Mouse (Mus musculus) limb, embryonic 10.5 days (tissue): ENCODE data around the gene Il4. TPM values are rescaled to one million over a fixed set of nuclear protein-coding genes. Genes with fewer than 3 reads are reported as not detected.

Experiments used
- DNase-seq: peaks from one replicate; pipeline ENCODE4 v3.0.0-alpha.2; 2017; ENCODE audit warnings: low spot score
- H3K27ac ChIP-seq: fragments of 300-500 bp; sonication (generic); 2 replicates; pipeline ENCODE4 v1.5.1; 2016; ENCODE audit warnings: mild to moderate bottlenecking
- H3K27me3 ChIP-seq: fragments of 300-500 bp; sonication (generic); 2 replicates; pipeline ENCODE4 v1.6.1; 2016; ENCODE audit warnings: low read depth, mild to moderate bottlenecking; ENCODE audit not compliant: poor library complexity, severe bottlenecking
- H3K36me3 ChIP-seq: fragments of 300-500 bp; sonication (generic); 2 replicates; pipeline ENCODE4 v1.6.1; 2016; ENCODE audit warnings: mild to moderate bottlenecking, moderate library complexity
- H3K4me1 ChIP-seq: fragments of 300-500 bp; sonication (generic); 2 replicates; pipeline ENCODE4 v1.6.1; 2016
- H3K4me3 ChIP-seq: fragments of 300-500 bp; sonication (generic); 2 replicates; pipeline ENCODE4 v1.5.1; 2016; ENCODE audit warnings: mild to moderate bottlenecking, moderate library complexity
- H3K9me3 ChIP-seq: fragments of 300-500 bp; sonication (generic); replicated peaks from 2 replicates; pipeline ENCODE4 v1.6.1; 2016; ENCODE audit warnings: mild to moderate bottlenecking
- WGBS: fragments of 180-500 bp; shearing (Covaris S2); methylation state at CpG from one replicate; pipeline ENCODE4 v1.1.7; 2016; 5-methylcytosine and 5-hydroxymethylcytosine counted together
- polyA plus RNA-seq: library from polyadenylated mRNA; unstranded; fragments of >200 nt; fragmentation: Nextera tagmentation; extraction: Ambion mirVana; gene quantifications from 2 replicates; pipeline ENCODE4 v1.2.1, GENCODE M21; 2016

Gene Il4
- polyA plus RNA-seq, 1 experiment from 2014 or later: 0.58 TPM

- Histone ChIP-seq H3K4me3 (no peak overlapping the region), H3K4me1 (no peaks in the 10 kb centered on the region), H3K36me3 (no peaks in the 10 kb centered on the region), H3K27me3 (no peaks in the 10 kb centered on the region), H3K9me3 (no peaks in the 10 kb centered on the region), H3K27ac (no peak overlapping the region)
- DNase-seq: no peak
- WGBS: 91% methylated on average over 4 of the region's 4 CpGs
Measured at GRCm38 (mm10) chr11:53620094-53620493, 1.6 kb upstream of the Il4 start.

DNA sequence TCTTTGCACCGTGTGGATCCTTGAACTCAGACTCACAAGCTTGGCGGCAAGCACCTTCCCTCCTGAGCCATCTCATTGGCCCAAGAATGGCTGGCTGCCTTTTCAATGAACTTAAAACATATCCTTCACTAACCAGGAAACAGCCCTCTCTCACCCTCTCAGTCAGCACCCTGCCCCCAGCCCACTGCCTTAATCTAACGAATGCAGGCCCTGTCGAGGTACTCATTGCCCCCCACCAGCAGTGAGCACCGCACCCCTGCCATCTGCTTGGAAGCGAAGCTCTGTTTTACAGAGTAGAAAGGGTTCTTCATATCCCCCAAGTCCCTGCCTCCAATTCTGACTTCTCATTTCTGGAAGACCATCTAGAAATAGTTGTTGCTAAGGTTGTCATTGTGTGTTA is 959 bp upstream of the Il4 start:
- Histone ChIP-seq H3K27me3 (no peaks in the 10 kb centered on the region), H3K36me3 (no peaks in the 10 kb centered on the region), H3K4me1 (no peaks in the 10 kb centered on the region), H3K9me3 (no peaks in the 10 kb centered on the region), H3K27ac (no peak overlapping the region), H3K4me3 (no peak overlapping the region)
- WGBS: 66% methylated on average over 6 of the region's 6 CpGs
- no peak for DNase-seq

DNA sequence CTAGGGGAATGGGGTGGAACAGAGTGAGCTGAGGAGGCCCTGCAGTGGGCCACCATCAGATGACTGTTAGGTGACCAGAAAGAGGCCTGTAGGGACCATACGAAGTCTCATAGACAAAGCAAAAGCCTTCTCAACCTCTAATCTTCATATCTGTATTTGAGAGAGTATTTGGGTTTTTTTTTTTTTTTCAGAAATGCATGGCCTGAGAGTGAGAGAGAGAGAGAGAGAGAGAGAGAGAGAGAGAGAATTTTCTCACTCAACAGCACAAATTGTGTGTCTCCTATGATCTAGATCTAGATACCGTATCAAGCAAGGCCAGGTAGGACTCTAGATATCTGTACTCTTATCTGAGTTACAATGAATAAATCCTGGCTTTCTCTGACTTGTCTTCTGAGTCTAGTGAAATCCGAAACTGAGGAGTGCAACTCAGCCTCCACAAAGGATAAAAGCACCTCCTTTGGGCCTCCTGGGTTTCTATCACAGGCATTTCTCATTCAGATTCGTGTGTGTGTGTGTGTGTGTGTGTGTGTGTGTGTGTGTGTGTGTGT is 833 bp downstream of the Il4 start:
- Histone ChIP-seq H3K36me3 (no peaks in the 10 kb centered on the region), H3K27me3 (no peaks in the 10 kb centered on the region), H3K27ac (no peak overlapping the region), H3K4me1 (no peaks in the 10 kb centered on the region), H3K4me3 (no peak overlapping the region), H3K9me3 (no peaks in the 10 kb centered on the region)
- WGBS: 68% methylated on average over 4 of the region's 4 CpGs
- DNase-seq: no peak

DNA sequence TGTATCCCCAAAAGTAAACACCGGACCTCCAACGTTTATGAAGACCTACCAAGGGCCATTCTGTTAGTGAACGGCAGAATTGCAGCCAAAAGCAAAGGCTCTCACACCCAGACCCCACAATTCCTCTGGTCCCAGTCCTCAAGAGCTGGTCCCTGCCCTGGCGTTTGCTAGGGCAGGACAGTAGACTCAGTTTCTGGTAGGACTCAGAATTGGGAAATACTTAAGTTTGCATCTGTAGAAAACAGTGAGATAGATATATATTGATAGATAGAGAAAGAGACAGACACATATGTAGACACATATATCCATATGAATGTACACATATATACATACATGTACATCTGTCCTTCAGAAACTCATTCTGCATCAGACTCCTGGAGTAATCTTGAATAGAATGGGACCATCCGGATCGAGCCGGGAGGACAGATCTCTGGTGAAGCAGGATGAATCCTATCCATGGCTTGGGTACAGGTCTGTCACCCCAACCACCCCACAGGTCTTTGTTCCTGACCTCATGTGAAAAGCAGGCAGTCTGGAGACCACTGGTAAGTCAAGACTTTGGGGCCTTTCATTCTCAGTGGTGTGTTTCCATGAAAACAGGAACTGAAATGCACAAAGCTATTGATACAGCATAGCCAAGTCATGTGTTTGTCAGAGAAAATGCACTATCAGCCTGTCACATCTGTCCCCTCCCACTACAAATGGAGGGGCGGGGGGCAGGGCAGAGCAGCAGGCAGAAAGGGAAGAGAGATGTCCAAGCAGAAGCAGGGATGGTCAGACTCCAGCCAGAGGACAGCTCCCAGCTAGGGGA is 1.5 kb downstream of the Il4 start:
- Histone ChIP-seq H3K36me3 (no peaks in the 10 kb centered on the region), H3K9me3 (no peaks in the 10 kb centered on the region), H3K27me3 (no peaks in the 10 kb centered on the region), H3K4me3 (no peak overlapping the region), H3K27ac (no peak overlapping the region), H3K4me1 (no peaks in the 10 kb centered on the region)
- WGBS: 82% methylated on average over 8 of the region's 8 CpGs
- no peak for DNase-seq

DNA sequence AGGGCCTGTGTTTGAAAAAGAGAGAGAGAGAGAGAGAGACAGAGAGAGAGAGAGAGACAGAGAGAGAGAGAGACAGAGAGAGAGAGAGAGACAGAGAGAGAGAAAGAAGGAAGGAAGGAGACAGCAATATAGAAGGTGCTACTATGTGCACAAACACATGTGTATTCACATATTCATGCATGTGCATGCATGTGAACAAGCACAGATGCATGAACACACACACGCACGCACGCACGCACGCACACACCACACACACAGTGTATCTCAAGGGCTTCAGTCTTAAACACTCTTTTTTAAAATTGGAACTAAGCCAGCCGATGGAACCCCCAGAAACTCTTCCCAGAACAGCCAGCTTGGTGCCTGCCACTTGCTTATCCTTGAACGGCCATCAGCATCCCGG is 2.9 kb downstream of the Il4 start:
- no peaks in the 10 kb centered on the region for H3K27me3 ChIP-seq
- H3K4me3 ChIP-seq: no peak overlapping the region
- no peak for DNase-seq
- H3K36me3 ChIP-seq: no peaks in the 10 kb centered on the region
- H3K4me1 ChIP-seq: no peaks in the 10 kb centered on the region
- H3K9me3 ChIP-seq: no peaks in the 10 kb centered on the region
- 96% methylated on average over 8 of the region's 8 CpGs for WGBS
- H3K27ac ChIP-seq: no peak overlapping the region

DNA sequence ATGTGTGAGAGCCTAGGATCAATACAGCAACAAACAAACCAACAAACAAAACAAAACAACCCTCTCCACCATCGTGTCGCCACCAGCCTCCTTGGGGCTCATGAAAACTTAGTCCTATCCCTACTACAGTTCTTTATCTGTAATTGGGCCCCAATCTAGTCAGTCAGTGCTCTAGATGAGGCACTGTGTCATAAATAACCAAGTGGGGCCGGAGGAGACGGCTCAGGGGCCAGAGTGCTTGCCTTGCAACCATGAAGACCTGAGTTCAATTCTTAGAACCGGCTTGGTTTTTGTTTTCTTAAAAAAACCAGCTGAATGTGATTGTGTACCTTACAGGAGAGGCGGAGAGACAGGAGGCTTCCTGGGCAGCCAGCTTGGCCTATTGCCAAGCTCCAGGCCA is 3.3 kb downstream of the Il4 start:
- 83% methylated on average over 6 of the region's 6 CpGs for WGBS
- Histone ChIP-seq H3K27me3 (no peaks in the 10 kb centered on the region), H3K4me1 (no peaks in the 10 kb centered on the region), H3K4me3 (no peak overlapping the region), H3K36me3 (no peaks in the 10 kb centered on the region), H3K27ac (no peak overlapping the region), H3K9me3 (no peaks in the 10 kb centered on the region)
- no peak for DNase-seq

DNA sequence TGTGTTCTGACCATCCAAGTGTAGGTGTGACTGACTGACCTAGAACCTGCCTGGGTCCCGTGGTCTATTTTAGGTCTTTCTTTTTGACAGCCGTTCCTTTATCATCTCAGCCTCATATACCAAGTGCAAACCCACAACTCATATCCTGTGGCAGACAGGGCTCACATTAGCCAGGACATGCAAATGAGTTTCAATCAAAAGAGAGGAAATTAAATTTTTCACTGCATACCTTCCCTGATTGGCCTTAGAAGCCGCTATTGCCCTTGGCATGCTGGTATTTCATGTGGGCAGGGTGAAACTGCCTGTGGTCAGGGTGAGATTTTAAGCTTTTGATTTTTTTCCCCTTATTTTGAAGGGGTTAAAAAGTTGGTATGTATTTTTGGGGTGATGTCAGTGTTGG is 8.8 kb downstream of the Il4 start:
- Histone ChIP-seq H3K9me3 (no peaks in the 10 kb centered on the region), H3K27ac (no peak overlapping the region), H3K27me3 (no peaks in the 10 kb centered on the region), H3K4me1 (peaks cover 9% of the 10 kb centered on the region; the same call in 1 of the 2 replicates), H3K4me3 (no peak overlapping the region), H3K36me3 (no peaks in the 10 kb centered on the region)
- DNase-seq: no peak
- WGBS: 90% methylated on average over 3 of the region's 3 CpGs

DNA sequence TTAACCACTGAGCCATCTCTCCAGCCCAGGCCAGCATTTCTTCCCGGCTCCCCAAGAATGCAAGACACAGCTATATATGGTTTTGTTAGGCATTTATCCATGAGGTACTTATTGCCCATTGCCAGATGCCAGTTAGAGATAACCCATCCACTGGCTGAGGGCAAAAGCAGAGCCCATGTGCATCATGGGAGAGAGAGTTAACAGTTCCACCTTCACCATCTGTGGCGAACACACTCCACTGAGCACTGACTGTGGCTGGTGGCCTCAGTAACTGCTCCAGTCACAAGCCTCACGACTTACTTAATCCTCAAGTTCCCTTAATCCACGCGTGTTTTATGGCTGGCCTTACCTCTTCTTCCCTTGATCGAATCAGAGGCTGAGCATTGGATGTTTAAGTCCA is 9.2 kb downstream of the Il4 start:
- H3K9me3 ChIP-seq: no peaks in the 10 kb centered on the region
- H3K27me3 ChIP-seq: no peaks in the 10 kb centered on the region
- WGBS: 84% methylated on average over 6 of the region's 6 CpGs
- H3K4me1 ChIP-seq: peaks cover 9% of the 10 kb centered on the region; the same call in 1 of the 2 replicates
- DNase-seq: no peak
- H3K27ac ChIP-seq: no peak overlapping the region
- H3K36me3 ChIP-seq: no peaks in the 10 kb centered on the region
- no peak overlapping the region for H3K4me3 ChIP-seq

- H3K4me3 ChIP-seq: no peak overlapping the region
Measured at GRCm38 (mm10) chr11:53605609-53606008, 12.9 kb downstream of the Il4 start.

GRCm38 (mm10) chr11:53604983-53605382 is 13.5 kb downstream of the Il4 start:
- H3K27ac ChIP-seq: no peak overlapping the region
- peaks cover 15% of the 10 kb centered on the region for H3K36me3 ChIP-seq
- no peaks in the 10 kb centered on the region for H3K27me3 ChIP-seq
- H3K4me3 ChIP-seq: no peak overlapping the region
- H3K4me1 ChIP-seq: peaks cover 9% of the 10 kb centered on the region; the same call in 1 of the 2 replicates
- H3K9me3 ChIP-seq: no peaks in the 10 kb centered on the region
- 93% methylated on average over 3 of the region's 3 CpGs for WGBS
- DNase-seq: no peak

More at GRCm38 (mm10) chr11:53605609-53606008, 12.9 kb downstream of the Il4 start:
- Histone ChIP-seq H3K36me3 (peaks cover 13% of the 10 kb centered on the region), H3K27me3 (no peaks in the 10 kb centered on the region), H3K9me3 (no peaks in the 10 kb centered on the region), H3K4me1 (peaks cover 9% of the 10 kb centered on the region; the same call in 1 of the 2 replicates), H3K27ac (no peak overlapping the region)
- DNase-seq: no peak
- 8% methylated on average over 12 of the region's 12 CpGs for WGBS

- Histone ChIP-seq H3K9me3 (no peaks in the 10 kb centered on the region), H3K4me1 (0 out of 2 replicates have a peak, but pooled peaks cover 4% of the 10 kb centered on the region), H3K4me3 (no peak overlapping the region), H3K27me3 (no peaks in the 10 kb centered on the region), H3K36me3 (peaks cover 66% of the 10 kb centered on the region), H3K27ac (no peak overlapping the region)
- no peak for DNase-seq
- 94% methylated on average over 5 of the region's 5 CpGs for WGBS
Measured at GRCm38 (mm10) chr11:53591116-53591515, 27.4 kb downstream of the Il4 start.

- no peaks in the 10 kb centered on the region for H3K27me3 ChIP-seq
- peak; percentile 75 for DNase-seq
- 43% methylated on average over 15 of the region's 15 CpGs for WGBS
- H3K27ac ChIP-seq: no peak overlapping the region
- H3K4me1 ChIP-seq: 0 out of 2 replicates have a peak, but pooled peaks cover 4% of the 10 kb centered on the region
- no peaks in the 10 kb centered on the region for H3K9me3 ChIP-seq
- H3K4me3 ChIP-seq: no peak overlapping the region
- H3K36me3 ChIP-seq: peaks cover 65% of the 10 kb centered on the region
Measured at GRCm38 (mm10) chr11:53590368-53590768, 28.1 kb downstream of the Il4 start.

GRCm38 (mm10) chr11:53588279-53588678 is 30.2 kb downstream of the Il4 start:
- WGBS: 89% methylated on average over 8 of the region's 8 CpGs
- Histone ChIP-seq H3K4me1 (0 out of 2 replicates have a peak, but pooled peaks cover 4% of the 10 kb centered on the region), H3K4me3 (no peak overlapping the region), H3K36me3 (peaks cover 61% of the 10 kb centered on the region), H3K27ac (no peak overlapping the region), H3K9me3 (no peaks in the 10 kb centered on the region), H3K27me3 (no peaks in the 10 kb centered on the region)
- DNase-seq: no peak
